Mouse (Mus musculus) layer of hippocampus, postnatal 36 days (tissue): Measurements from ENCODE around the gene Psmd14. TPM values are rescaled to one million over a fixed set of nuclear protein-coding genes. Genes with fewer than 3 reads are reported as not detected.

Experiments
- DNase-seq, 2 experiments: peaks; one replicate each; pipeline ENCODE4 v3.0.0; 2022
- total RNA-seq, 2 experiments: library from RNA; stranded (reverse); gene quantifications; 2 replicates each; pipeline ENCODE4 v1.2.3; 2021

Gene Psmd14
- total RNA-seq, 2 experiments from 2014 or later: 119 to 124 TPM

DNA sequence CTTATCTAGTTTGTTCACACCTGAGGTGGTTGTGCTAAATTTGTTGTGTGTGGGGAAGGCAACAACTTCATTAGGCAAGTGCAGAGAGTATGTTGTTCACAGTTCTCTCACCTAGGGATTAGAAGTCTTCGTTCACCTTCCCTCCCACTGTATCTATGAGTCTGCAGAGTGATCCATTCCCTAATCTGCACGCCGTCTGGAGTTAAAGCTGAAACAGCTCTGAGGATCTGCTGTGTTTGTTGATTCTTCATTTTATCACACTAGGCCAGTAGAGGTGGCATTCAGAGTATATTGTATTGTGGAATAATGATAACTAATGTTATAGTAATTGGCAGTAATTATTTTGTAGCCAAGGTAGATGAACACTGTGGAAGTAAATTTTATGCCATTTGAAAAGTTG lies 48.5 kb downstream of the Psmd14 start:
- DNase-seq: no peak

GRCm38 (mm10) chr2:61764470-61765105 lies 53.1 kb downstream of the Psmd14 start:
- no peak for DNase-seq

DNA sequence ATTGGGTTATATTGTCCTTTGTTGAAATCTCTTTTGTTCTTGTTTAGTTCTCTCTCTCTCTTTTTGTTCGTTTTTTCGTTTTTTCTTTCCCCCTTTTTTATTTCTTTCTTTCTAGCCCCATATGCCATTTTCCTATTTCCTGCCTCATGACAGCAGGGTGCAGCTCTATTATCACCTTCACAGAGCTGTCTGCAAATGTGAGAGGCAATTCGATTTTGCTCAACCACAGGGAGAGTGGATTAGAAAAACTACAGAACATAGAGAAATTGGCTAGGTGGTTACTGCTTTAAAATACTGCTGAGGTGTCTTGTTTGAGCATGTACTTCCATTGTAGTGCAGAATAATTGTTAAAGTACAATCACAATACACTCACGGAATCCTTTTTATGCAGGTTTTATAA lies 54.0 kb downstream of the Psmd14 start:
- no peak for DNase-seq

- no peak for DNase-seq
Observed at GRCm38 (mm10) chr2:61780794-61781193, 69.3 kb downstream of the Psmd14 start.

GRCm38 (mm10) chr2:61794960-61795359 lies 83.5 kb downstream of the Psmd14 start:
- no peak for DNase-seq

- no peak for DNase-seq
Observed at GRCm38 (mm10) chr2:61798048-61798447, 86.6 kb downstream of the Psmd14 start.

- no peak for DNase-seq
Observed at GRCm38 (mm10) chr2:61802656-61803251, 91.3 kb downstream of the Psmd14 start, which contains the start of gene Tbr1. TSS of gene Tbr1 (plus strand) at chr2:61802930.

- DNase-seq: peak in 1 of 2 experiments; percentile 34
Observed at GRCm38 (mm10) chr2:61803443-61804367, 92.2 kb downstream of the Psmd14 start.

DNA sequence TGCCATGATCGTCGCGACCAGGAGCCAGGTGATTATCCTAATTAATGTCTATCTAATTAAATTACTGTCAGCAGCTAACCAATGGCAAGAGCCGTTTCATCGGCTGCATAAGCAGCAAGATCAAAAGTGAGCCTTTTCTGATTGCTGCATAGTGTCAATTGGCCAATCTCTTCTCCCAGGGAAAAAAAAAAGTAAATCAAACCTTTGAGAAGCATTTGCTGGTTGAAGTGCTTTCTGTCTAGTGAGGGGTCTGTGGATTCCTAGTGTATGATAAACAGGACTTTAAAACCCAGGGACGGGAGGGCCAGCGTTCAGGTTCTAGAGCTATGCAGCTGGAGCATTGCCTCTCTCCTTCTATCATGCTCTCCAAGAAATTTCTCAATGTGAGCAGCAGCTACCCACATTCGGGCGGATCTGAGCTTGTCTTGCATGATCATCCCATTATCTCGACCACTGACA lies 92.9 kb downstream of the Psmd14 start:
- peak; percentile 60 to 66 for DNase-seq

- peak in 1 of 2 experiments; percentile 48 for DNase-seq
Observed at GRCm38 (mm10) chr2:61804841-61805540, 93.5 kb downstream of the Psmd14 start.

DNA sequence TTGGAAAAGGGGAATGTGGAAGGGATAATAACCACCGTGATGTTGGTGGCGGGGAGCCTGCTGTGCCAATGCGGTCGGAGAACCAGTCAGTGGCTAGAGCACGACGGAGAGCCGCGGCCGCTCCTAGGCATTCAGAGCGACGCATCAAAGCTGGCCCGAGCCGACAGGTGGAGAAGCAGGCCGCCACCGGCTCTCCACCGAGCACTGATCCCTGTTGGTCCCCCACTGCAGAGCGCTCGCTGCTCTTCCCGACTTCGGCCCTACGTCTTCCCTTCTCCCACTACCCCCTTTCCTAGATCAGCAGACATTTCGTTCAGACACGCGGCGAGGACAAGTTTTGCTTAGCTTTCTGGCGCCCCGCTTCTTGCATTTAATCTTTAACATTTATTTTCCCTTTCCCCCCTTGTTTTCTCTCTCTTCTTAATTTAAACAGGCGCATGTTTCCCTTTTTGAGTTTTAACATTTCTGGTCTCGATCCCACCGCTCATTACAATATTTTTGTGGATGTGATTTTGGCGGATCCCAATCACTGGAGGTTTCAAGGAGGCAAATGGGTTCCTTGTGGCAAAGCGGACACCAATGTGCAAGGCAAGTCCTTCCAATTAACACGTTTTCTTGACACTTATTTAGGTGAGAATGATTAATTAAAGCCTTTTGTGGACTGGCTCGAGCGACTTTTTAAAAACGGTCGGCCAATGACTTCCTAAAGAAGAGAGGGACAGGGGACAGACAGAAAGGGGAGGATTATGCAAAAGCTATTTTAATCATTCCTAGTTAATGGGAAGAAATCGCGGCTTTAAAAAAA lies 94.2 kb downstream of the Psmd14 start:
- peak in 1 of 2 experiments; percentile 34 for DNase-seq

DNA sequence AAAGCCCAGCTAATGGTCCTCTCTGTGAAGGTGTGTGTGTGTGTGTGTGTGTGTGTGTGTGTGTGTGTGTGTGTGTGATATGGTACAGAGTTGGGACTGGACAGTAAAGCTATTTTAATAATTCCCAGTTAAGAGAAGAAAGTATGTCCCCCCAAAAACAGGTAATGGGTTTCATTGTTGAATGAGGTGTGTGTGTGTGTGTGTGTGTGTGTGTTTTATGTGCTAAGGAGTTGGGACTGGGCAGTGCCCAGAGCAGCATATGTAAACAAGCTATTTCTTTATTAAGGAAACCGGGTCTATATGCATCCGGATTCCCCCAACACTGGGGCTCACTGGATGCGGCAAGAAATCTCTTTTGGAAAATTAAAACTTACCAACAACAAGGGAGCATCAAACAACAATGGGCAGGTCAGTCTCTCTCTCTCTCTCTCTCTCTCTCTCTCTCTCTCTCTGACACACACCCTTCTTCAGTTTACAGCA lies 94.9 kb downstream of the Psmd14 start:
- no peak for DNase-seq

DNA sequence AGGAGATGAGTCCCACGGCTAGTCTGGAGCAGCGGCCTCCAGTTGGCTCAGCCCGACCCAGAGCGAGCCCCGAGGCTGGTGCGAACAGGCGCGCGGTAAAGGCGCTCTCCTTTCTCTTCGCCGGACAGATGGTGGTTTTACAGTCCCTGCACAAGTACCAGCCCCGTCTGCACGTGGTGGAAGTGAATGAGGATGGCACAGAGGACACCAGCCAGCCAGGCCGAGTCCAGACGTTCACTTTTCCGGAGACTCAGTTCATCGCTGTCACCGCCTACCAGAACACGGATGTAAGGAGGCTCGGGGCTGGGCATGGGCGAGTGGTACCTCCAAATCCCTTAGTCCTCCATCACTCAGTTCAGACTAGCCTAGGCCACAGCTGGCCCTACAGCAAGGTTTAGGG lies 95.7 kb downstream of the Psmd14 start:
- peak in 1 of 2 experiments; percentile 47 for DNase-seq

- no peak for DNase-seq
Observed at GRCm38 (mm10) chr2:61807781-61808180, 96.3 kb downstream of the Psmd14 start.

DNA sequence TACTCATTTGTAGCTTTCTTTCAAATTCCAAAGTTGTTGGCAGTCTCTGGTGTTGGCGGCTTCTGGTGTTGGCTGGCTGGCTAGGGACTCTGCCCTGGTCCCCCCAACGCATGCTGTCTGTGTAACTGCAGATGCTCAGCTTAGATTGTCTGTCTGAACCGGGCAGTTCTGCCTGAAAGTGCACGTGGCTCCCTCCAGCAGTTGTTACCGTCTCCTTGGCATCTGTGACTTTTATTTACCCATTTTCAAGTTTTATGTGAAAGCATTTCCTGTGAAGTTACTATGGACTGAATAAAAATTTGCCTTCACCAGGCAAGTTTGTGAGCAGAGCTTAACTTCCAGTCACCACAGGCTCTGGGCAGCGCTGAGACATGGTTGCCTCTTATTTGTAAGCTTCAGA lies 97.3 kb downstream of the Psmd14 start:
- no peak for DNase-seq

GRCm38 (mm10) chr2:61809381-61809780 lies 97.9 kb downstream of the Psmd14 start:
- no peak for DNase-seq

DNA sequence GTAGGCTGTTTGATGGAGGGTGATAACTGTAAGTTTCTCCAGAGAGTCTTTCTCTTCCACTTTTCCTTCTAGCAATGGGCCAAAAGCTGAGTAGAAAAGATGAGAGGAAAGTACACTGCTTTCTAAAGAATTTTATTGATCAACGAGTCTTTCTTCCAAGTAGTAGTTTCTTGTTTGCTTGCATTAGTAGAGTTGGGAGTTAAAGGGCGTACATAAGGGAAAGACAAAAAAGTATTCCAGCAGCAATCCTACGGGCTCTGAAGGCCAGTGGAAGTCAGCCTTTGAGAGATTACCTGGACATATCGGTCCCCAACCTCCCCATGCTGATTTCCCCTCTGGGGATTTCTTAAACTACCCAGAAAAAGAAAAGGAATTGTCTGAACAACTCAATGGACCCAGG lies 99.3 kb downstream of the Psmd14 start:
- no peak for DNase-seq

DNA sequence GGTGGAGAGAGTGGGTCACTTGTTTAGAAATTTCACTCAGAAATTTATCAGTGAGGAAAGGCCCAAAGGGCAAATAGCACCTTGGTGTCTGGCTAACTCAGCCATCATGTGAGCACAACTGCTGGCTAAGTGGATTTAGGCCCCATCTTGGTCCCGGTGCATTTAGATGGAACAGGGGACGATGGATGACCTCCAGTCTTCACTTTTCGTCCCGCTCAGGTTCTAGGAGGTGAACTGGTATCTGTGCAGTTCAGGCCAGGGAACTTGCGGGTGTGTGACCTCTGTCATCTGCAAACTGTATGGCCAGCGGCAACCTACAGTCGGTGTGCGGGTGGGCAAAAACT lies 99.6 kb downstream of the Psmd14 start:
- DNase-seq: no peak

GRCm38 (mm10) chr2:61811507-61812421 lies 100.3 kb downstream of the Psmd14 start:
- no peak for DNase-seq

DNA sequence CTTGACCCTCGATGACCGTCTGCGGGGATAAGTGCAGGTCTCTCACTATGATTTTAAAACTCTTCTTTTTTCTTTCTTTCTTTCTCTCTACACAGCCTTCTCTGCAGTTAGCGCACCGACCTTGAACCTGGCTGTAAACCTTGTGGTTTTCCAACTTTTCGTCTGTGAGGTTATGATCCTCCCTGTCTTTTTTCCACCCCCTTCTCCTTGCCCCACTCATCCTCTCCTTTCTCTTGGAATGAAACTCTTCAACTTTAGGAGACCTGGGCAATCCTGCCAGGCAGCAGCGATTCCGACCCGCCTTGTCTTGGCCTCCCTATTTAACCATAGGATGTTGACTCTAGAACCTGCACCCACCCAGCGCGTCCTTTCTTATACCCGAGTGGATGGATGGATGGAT lies 101.0 kb downstream of the Psmd14 start:
- DNase-seq: no peak
